Mouse (Mus musculus): Measurements from ENCODE around the gene Cd24a. TPM values are rescaled to one million over a fixed set of nuclear protein-coding genes. Genes with fewer than 3 reads are reported as not detected.
A peak's percentile ranks its signal among the peaks of the same experiment; 100 is the strongest.

The Cd24a gene
- polyA plus RNA-seq, 1 experiment from 2014 or later, result 352 TPM

DNA sequence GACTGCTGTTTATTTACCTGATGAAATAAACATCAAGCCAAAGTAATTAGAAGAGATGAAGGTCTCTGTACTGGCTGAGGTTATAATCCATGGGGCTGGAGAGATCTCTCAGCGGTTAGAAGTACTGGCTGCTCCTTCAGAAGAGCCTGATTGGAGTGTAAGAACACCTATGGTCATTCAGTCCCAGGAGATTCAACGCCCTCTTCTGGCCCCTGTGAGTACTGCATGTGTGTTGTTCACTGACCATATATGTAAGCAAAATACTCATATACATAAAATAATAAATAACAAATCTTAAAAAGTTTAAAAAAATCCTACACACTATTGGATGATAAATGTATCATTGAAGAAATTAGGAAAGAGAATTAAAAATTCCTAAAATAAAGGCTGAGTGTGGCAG, 17.3 kb upstream of the Cd24a start:
- 47% methylated on average over 2 of the region's 2 CpGs for WGBS
- Histone ChIP-seq H3K27ac (no peak overlapping the region), H3K9ac (no peak overlapping the region), H3K9me3 (no peaks in the 10 kb centered on the region), H3K27me3 (replicated peaks) (no peaks in the 10 kb centered on the region), H3K4me1 (no peaks in the 10 kb centered on the region), H3K36me3 (no peaks in the 10 kb centered on the region), H3K4me3 (replicated peaks) (no peak overlapping the region), H3K4me2 (no peak overlapping the region)
- ATAC-seq (ENCODE audit: insufficient read depth, low FRiP score, low read depth), result no peak

GRCm38 (mm10) chr10:43561311-43561710, 16.8 kb upstream of the Cd24a start:
- no peak overlapping the region for H3K9ac ChIP-seq
- 88% methylated on average over 2 of the region's 2 CpGs for WGBS

DNA sequence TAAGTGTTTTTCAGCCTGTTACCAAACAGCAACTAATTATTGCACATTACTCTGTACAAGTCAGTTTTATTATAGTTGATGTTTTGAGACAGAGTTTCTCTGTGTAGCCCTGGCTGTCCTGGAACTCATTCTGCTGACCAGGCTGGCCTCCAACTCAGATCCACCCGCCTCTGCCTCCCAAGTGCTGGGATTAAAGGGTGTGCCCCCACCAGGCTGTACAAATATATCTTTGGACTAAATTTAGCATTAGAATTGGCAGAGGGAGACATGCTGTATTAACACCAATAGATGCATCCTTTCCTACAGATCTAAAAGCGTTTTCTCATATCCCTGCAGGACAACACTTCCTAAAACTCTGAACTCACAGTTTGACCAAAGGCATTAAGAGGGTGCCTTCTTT, 3.7 kb upstream of the Cd24a start:
- 79% methylated on average over 2 of the region's 2 CpGs for WGBS
- Histone ChIP-seq H3K9me3 (no peaks in the 10 kb centered on the region; the same call in 1 of the 2 replicates), H3K27me3 (replicated peaks) (no peaks in the 10 kb centered on the region), H3K9ac (no peak overlapping the region), H3K4me2 (no peak overlapping the region), H3K4me3 (replicated peaks) (no peak overlapping the region), H3K36me3 (no peaks in the 10 kb centered on the region), H3K4me1 (peaks cover 9% of the 10 kb centered on the region; the same call in 1 of the 2 replicates), H3K27ac (no peak overlapping the region)
- ATAC-seq (ENCODE audit: insufficient read depth, low FRiP score, low read depth), result no peak

More at GRCm38 (mm10) chr10:43561311-43561710, 16.8 kb upstream of the Cd24a start:
- no peak for ATAC-seq (ENCODE audit: insufficient read depth, low FRiP score, low read depth)
- no peak overlapping the region for H3K4me3 ChIP-seq (replicated peaks)
- H3K9me3 ChIP-seq, result no peaks in the 10 kb centered on the region
- no peak overlapping the region for H3K4me2 ChIP-seq
- no peaks in the 10 kb centered on the region for H3K36me3 ChIP-seq
- H3K27ac ChIP-seq, result no peak overlapping the region
- H3K4me1 ChIP-seq, result no peaks in the 10 kb centered on the region
- H3K27me3 ChIP-seq (replicated peaks), result no peaks in the 10 kb centered on the region

GRCm38 (mm10) chr10:43574956-43575355, 3.1 kb upstream of the Cd24a start:
- Histone ChIP-seq H3K4me3 (replicated peaks) (no peak overlapping the region), H3K27ac (no peak overlapping the region), H3K9ac (no peak overlapping the region), H3K4me2 (no peak overlapping the region), H3K27me3 (replicated peaks) (no peaks in the 10 kb centered on the region), H3K9me3 (no peaks in the 10 kb centered on the region; the same call in 1 of the 2 replicates), H3K4me1 (peaks cover 12% of the 10 kb centered on the region; the same call in 1 of the 2 replicates), H3K36me3 (no peaks in the 10 kb centered on the region)
- no peak for ATAC-seq (ENCODE audit: insufficient read depth, low FRiP score, low read depth)
- WGBS, result under 1% methylated on average over 3 of the region's 3 CpGs

- 15% methylated on average over 19 of the region's 19 CpGs for WGBS
- Histone ChIP-seq H3K9me3 (no peaks in the 10 kb centered on the region), H3K4me1 (peaks cover 14% of the 10 kb centered on the region), H3K27ac (peak overlapping the region; percentile 95), H3K27me3 (replicated peaks) (no peaks in the 10 kb centered on the region), H3K4me2 (peak overlapping the region; percentile 82), H3K36me3 (no peaks in the 10 kb centered on the region), H3K4me3 (replicated peaks) (peak overlapping the region; percentile 69; the same call in 1 of the 2 replicates), H3K9ac (no peak overlapping the region; the same call in 1 of the 2 replicates)
- ATAC-seq (ENCODE audit: insufficient read depth, low FRiP score, low read depth), result peak; percentile 12
These were observed 636 bp upstream of the Cd24a start for GRCm38 (mm10) chr10:43577299-43577996.

DNA sequence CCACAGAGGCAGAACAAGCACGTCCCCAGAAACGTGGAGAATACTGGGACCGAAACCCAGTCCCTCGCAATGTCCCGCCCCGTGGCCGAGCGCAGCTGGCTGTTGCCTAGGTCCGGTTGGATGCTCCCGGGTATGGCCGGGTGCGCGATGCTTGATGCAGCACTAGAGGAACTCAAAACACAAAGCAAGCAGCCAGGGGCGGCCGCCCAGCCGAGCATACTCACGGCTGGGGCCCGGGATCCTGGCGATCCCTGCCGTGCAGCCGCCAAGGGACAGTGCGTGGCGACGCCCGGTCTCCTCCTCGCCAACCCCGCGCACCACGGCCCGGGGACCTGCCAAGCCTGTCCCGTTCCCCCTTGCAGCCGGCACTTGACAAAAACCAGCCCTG, 276 bp downstream of the Cd24a start:
- ATAC-seq (ENCODE audit: insufficient read depth, low FRiP score, low read depth), result peak; percentile 25; the same call in 1 of the 2 replicates
- Histone ChIP-seq H3K4me2 (peak overlapping the region; percentile 82), H3K9ac (peak overlapping the region; percentile 59), H3K4me1 (peaks cover 14% of the 10 kb centered on the region), H3K9me3 (no peaks in the 10 kb centered on the region), H3K4me3 (replicated peaks) (peak overlapping the region; percentile 69), H3K27me3 (replicated peaks) (no peaks in the 10 kb centered on the region), H3K36me3 (peaks cover under 1% of the 10 kb centered on the region; the same call in 1 of the 2 replicates), H3K27ac (peak overlapping the region; percentile 95)
- WGBS, result under 1% methylated on average over 32 of the region's 32 CpGs

DNA sequence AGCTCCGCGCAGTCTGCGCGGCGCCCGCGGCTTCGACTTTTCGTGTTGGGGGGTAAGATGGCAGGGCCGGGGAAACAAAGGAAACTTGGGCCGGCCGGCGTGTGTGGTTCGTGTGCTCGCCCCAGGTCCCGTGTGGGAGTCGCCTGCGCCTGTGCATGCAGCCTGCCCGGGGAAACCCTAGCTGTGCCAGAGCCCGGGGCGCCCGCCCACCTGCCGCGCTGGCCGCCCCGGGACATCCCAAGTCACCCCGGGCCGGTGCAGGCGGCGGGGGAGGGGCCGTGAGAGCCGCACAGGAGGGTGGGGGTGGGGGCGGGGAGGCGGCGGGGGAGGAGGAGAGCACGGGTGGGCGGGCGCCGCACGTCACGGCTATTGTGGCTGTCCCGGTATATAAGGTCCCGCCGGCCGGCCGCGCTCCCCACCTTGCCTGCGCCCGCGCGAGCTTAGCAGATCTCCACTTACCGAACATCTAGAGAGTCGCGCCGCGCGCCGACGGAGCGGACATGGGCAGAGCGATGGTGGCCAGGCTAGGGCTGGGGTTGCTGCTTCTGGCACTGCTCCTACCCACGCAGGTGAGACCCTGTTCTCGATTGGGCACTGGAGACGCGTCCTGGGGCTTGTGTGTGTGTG, 783 bp downstream of the Cd24a start:
- WGBS, result 0% methylated on average over 49 of the region's 65 CpGs
- ATAC-seq (ENCODE audit: insufficient read depth, low FRiP score, low read depth), result peak; percentile 85

GRCm38 (mm10) chr10:43579381-43580261, 1.5 kb downstream of the Cd24a start:
- no peaks in the 10 kb centered on the region for H3K27me3 ChIP-seq (replicated peaks)
- H3K9ac ChIP-seq, result peak overlapping the region; percentile 85
- no peaks in the 10 kb centered on the region for H3K9me3 ChIP-seq
- peak overlapping the region; percentile 95 for H3K27ac ChIP-seq
- H3K4me3 ChIP-seq (replicated peaks), result peak overlapping the region; percentile 69
- peak overlapping the region; percentile 82 for H3K4me2 ChIP-seq
- peaks cover 14% of the 10 kb centered on the region for H3K4me1 ChIP-seq
- H3K36me3 ChIP-seq, result peaks cover 2% of the 10 kb centered on the region; the same call in 1 of the 2 replicates
- no peak; the same call in 1 of the 2 replicates for ATAC-seq (ENCODE audit: insufficient read depth, low FRiP score, low read depth)
- 0% methylated on average over 47 of the region's 49 CpGs for WGBS

More for the DNA sequence above, 783 bp downstream of the Cd24a start:
- peaks cover 14% of the 10 kb centered on the region for H3K4me1 ChIP-seq
- H3K27ac ChIP-seq, result peak overlapping the region; percentile 95
- H3K27me3 ChIP-seq (replicated peaks), result no peaks in the 10 kb centered on the region
- peak overlapping the region; percentile 85 for H3K9ac ChIP-seq
- H3K4me2 ChIP-seq, result peak overlapping the region; percentile 82
- peak overlapping the region; percentile 69 for H3K4me3 ChIP-seq (replicated peaks)
- no peaks in the 10 kb centered on the region for H3K9me3 ChIP-seq
- H3K36me3 ChIP-seq, result peaks cover 2% of the 10 kb centered on the region; the same call in 1 of the 2 replicates

- Histone ChIP-seq H3K4me1 (peaks cover 14% of the 10 kb centered on the region), H3K9me3 (no peaks in the 10 kb centered on the region), H3K4me3 (replicated peaks) (peak overlapping the region; percentile 69), H3K27ac (peak overlapping the region; percentile 95), H3K27me3 (replicated peaks) (no peaks in the 10 kb centered on the region), H3K36me3 (peaks cover 2% of the 10 kb centered on the region; the same call in 1 of the 2 replicates), H3K4me2 (peak overlapping the region; percentile 82), H3K9ac (no peak overlapping the region)
- under 1% methylated on average over 15 of the region's 15 CpGs for WGBS
- ATAC-seq (ENCODE audit: insufficient read depth, low FRiP score, low read depth), result peak; percentile 57
These were observed 2.6 kb downstream of the Cd24a start for GRCm38 (mm10) chr10:43580649-43581078.

- H3K9ac ChIP-seq, result no peak overlapping the region
- 50% methylated on average over 3 of the region's 3 CpGs for WGBS
- peak overlapping the region; percentile 95 for H3K27ac ChIP-seq
- peaks cover 14% of the 10 kb centered on the region for H3K4me1 ChIP-seq
- H3K9me3 ChIP-seq, result no peaks in the 10 kb centered on the region
- no peaks in the 10 kb centered on the region for H3K27me3 ChIP-seq (replicated peaks)
- peaks cover 2% of the 10 kb centered on the region; the same call in 1 of the 2 replicates for H3K36me3 ChIP-seq
- no peak for ATAC-seq (ENCODE audit: insufficient read depth, low FRiP score, low read depth)
- peak overlapping the region; percentile 69 for H3K4me3 ChIP-seq (replicated peaks)
- peak overlapping the region; percentile 82 for H3K4me2 ChIP-seq
These were observed 3.2 kb downstream of the Cd24a start for GRCm38 (mm10) chr10:43581260-43581659.

DNA sequence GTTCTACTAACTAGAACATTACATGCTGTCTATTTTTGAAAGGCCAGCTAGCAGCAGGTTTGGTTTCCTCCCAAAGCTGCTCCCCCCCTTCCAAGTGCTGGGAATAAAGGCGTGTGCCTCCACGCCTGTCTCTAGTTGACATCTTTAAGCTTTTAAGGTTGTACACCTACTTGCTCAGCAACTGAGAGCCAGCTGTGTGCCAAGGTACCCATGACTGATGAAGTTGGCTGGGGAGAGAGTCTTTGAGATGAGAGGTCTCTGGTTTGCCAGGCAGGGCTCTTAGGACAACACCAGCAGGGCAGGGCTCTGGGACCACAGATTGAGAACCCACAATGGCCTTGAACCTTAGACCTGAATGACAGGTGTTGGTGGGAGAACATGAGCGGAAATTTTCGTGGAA, 6.5 kb downstream of the Cd24a start:
- Histone ChIP-seq H3K27me3 (replicated peaks) (no peaks in the 10 kb centered on the region), H3K9ac (no peak overlapping the region), H3K4me3 (replicated peaks) (no peak overlapping the region), H3K27ac (no peak overlapping the region), H3K4me1 (peaks cover 5% of the 10 kb centered on the region; the same call in 1 of the 2 replicates), H3K4me2 (no peak overlapping the region), H3K36me3 (peaks cover 2% of the 10 kb centered on the region; the same call in 1 of the 2 replicates), H3K9me3 (no peaks in the 10 kb centered on the region)
- ATAC-seq (ENCODE audit: insufficient read depth, low FRiP score, low read depth), result no peak
- WGBS, result 91% methylated on average over 4 of the region's 4 CpGs
